Mouse (Mus musculus): Measurements from ENCODE around the gene Kctd11. TPM values are rescaled to one million over a fixed set of nuclear protein-coding genes. Genes with fewer than 3 reads are reported as not detected.

Kctd11 gene
- polyA plus RNA-seq, 1 experiment from 2014 or later, result 2.2 TPM

GRCm38 (mm10) chr11:69877878-69878277, 3.3 kb downstream of the Kctd11 start, which contains the start of gene Tmem95:
Gene Tmem95, minus strand, starts transcription at chr11:69878018.
- Histone ChIP-seq H3K9ac (ENCODE audit: low read depth, low read length) (no peak within 1 kb of the TSS), H3K9me3 (ENCODE audit: control insufficient read depth, low read length) (no peaks in the 10 kb centered on the region), H3K4me1 (ENCODE audit: control insufficient read depth, insufficient read depth, low read depth, low read length) (peaks cover 6% of the 10 kb centered on the region), H3K27ac (ENCODE audit: low read depth, low read length) (no peak within 1 kb of the TSS), H3K4me3 (ENCODE audit: low read length) (0 out of 2 replicates have a peak within 1 kb of the TSS, but pooled peaks have one; percentile 7), H3K36me3 (ENCODE audit: control insufficient read depth, insufficient read depth, low read length) (no peaks in the 10 kb centered on the region), H3K4me2 (ENCODE audit: low read length) (peak within 1 kb of the TSS; percentile 36; the same call in 1 of the 2 replicates), H3K27me3 (replicated peaks; ENCODE audit: control insufficient read depth, insufficient read depth, low read length) (0 out of 2 replicates have a peak, but pooled peaks cover 6% of the 10 kb centered on the region)
- no peak for ATAC-seq
- 85% methylated on average over 11 of the region's 11 CpGs for WGBS

DNA sequence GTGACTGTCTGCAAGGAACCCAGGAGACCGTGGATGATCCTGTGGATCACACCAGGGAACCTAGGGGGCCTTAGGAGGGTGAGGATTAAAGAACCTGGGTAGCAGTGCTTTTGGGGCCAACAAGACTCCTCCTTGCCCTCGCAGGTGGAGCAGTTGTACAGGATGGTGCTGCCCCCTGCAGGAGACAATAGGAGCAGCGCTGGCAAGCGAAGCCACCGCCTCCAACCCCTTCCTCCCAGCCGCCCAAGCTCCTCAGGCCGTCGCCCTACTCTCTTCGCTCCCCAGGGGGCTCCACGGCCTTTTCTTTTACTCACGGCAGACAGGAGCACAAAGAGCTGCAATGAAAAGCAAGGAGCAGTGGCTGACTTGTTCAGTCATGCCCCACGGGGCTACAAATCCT, 4.3 kb downstream of the Kctd11 start:
- WGBS, result 2% methylated on average over 12 of the region's 12 CpGs

DNA sequence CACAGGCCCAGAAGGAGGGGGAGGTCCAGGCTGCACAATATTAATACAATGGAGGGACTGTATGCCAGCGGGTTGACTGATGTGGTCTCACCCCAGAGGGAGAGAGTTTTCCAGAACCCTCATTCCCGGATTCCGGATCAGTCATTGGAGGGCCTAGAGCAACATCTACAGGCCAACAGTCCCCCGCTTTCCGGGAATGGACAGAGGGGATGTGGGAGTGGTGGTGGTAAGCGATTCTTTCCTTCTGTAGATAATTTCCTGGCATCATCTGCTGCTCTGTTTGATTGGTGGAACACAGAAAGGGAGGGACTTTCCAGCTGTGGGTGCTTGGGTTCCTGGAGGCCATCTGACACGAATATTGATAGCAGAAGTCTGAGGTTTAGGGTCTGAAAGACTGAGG, 5.0 kb downstream of the Kctd11 start:
- Histone ChIP-seq H3K4me3 (ENCODE audit: low read length) (no peak overlapping the region), H3K4me2 (ENCODE audit: low read length) (no peak overlapping the region), H3K4me1 (ENCODE audit: control insufficient read depth, insufficient read depth, low read depth, low read length) (peaks cover 3% of the 10 kb centered on the region), H3K9me3 (ENCODE audit: control insufficient read depth, low read length) (no peaks in the 10 kb centered on the region), H3K27ac (ENCODE audit: low read depth, low read length) (no peak overlapping the region), H3K9ac (ENCODE audit: low read depth, low read length) (no peak overlapping the region), H3K36me3 (ENCODE audit: control insufficient read depth, insufficient read depth, low read length) (no peaks in the 10 kb centered on the region), H3K27me3 (replicated peaks; ENCODE audit: control insufficient read depth, insufficient read depth, low read length) (0 out of 2 replicates have a peak, but pooled peaks cover 3% of the 10 kb centered on the region)
- WGBS, result 68% methylated on average over 7 of the region's 7 CpGs
- no peak for ATAC-seq

More for the DNA sequence above, 4.3 kb downstream of the Kctd11 start:
- ATAC-seq, result 0 out of 2 replicates have a peak, but pooled peaks have one; percentile 26
- Histone ChIP-seq H3K9ac (ENCODE audit: low read depth, low read length) (no peak overlapping the region), H3K27ac (ENCODE audit: low read depth, low read length) (no peak overlapping the region), H3K27me3 (replicated peaks; ENCODE audit: control insufficient read depth, insufficient read depth, low read length) (0 out of 2 replicates have a peak, but pooled peaks cover 5% of the 10 kb centered on the region), H3K4me2 (ENCODE audit: low read length) (peak overlapping the region; percentile 36; the same call in 1 of the 2 replicates), H3K4me3 (ENCODE audit: low read length) (0 out of 2 replicates have a peak overlapping the region, but pooled peaks have one; percentile 7), H3K4me1 (ENCODE audit: control insufficient read depth, insufficient read depth, low read depth, low read length) (peaks cover 6% of the 10 kb centered on the region), H3K9me3 (ENCODE audit: control insufficient read depth, low read length) (no peaks in the 10 kb centered on the region), H3K36me3 (ENCODE audit: control insufficient read depth, insufficient read depth, low read length) (no peaks in the 10 kb centered on the region)

DNA sequence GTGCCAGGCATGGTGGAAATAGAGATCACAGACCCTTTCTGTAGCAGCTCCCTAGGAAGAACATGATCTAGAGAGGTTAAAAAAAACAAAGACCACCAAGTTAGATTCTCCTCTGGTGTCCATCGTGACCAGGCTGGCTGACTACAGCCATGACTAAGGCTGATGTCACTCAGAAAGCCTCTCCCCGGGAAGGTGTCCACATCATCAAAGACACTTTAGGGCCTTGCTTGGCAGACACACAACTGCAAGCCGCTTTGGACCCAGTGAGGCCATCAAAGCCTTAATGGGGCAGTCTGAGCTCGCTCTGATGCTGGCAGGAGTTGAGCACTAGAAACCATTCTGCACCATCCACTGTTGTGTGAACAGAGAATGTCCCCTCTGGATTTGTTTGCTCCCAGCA, 8.8 kb downstream of the Kctd11 start:
- Histone ChIP-seq H3K36me3 (ENCODE audit: control insufficient read depth, insufficient read depth, low read length) (no peaks in the 10 kb centered on the region), H3K9me3 (ENCODE audit: control insufficient read depth, low read length) (no peaks in the 10 kb centered on the region), H3K4me3 (ENCODE audit: low read length) (no peak overlapping the region), H3K4me2 (ENCODE audit: low read length) (no peak overlapping the region), H3K27me3 (replicated peaks; ENCODE audit: control insufficient read depth, insufficient read depth, low read length) (no peaks in the 10 kb centered on the region; the same call in 1 of the 2 replicates), H3K9ac (ENCODE audit: low read depth, low read length) (no peak overlapping the region), H3K27ac (ENCODE audit: low read depth, low read length) (no peak overlapping the region), H3K4me1 (ENCODE audit: control insufficient read depth, insufficient read depth, low read depth, low read length) (peaks cover 3% of the 10 kb centered on the region; the same call in 1 of the 2 replicates)
- no peak for ATAC-seq
- WGBS, result 80% methylated on average over 4 of the region's 4 CpGs

DNA sequence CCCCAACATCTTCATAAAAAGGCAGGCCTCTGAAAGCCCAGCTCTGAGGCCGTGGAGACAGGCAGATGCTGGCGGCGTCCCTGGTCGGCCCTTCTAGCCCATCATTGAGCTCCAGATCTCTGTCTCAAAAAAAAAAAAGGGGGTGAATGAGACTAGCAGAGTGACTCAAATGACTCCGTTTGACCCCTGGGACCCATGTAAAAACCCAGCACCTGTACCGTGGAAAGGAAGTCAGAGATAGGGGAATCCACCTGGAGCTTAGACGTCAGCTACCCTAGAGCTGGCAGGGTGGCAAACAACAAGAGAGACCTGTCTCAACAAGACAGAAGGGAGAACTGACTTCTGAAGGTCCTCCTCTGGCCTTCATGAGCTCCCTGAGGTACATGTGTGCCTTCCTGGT, 9.4 kb downstream of the Kctd11 start:
- no peaks in the 10 kb centered on the region; the same call in 1 of the 2 replicates for H3K27me3 ChIP-seq (replicated peaks; ENCODE audit: control insufficient read depth, insufficient read depth, low read length)
- no peak overlapping the region for H3K4me3 ChIP-seq (ENCODE audit: low read length)
- no peak overlapping the region for H3K4me2 ChIP-seq (ENCODE audit: low read length)
- WGBS, result 92% methylated on average over 7 of the region's 7 CpGs
- H3K4me1 ChIP-seq (ENCODE audit: control insufficient read depth, insufficient read depth, low read depth, low read length), result no peaks in the 10 kb centered on the region
- no peaks in the 10 kb centered on the region for H3K9me3 ChIP-seq (ENCODE audit: control insufficient read depth, low read length)
- H3K36me3 ChIP-seq (ENCODE audit: control insufficient read depth, insufficient read depth, low read length), result no peaks in the 10 kb centered on the region
- no peak for ATAC-seq
- no peak overlapping the region for H3K9ac ChIP-seq (ENCODE audit: low read depth, low read length)
- H3K27ac ChIP-seq (ENCODE audit: low read depth, low read length), result no peak overlapping the region

DNA sequence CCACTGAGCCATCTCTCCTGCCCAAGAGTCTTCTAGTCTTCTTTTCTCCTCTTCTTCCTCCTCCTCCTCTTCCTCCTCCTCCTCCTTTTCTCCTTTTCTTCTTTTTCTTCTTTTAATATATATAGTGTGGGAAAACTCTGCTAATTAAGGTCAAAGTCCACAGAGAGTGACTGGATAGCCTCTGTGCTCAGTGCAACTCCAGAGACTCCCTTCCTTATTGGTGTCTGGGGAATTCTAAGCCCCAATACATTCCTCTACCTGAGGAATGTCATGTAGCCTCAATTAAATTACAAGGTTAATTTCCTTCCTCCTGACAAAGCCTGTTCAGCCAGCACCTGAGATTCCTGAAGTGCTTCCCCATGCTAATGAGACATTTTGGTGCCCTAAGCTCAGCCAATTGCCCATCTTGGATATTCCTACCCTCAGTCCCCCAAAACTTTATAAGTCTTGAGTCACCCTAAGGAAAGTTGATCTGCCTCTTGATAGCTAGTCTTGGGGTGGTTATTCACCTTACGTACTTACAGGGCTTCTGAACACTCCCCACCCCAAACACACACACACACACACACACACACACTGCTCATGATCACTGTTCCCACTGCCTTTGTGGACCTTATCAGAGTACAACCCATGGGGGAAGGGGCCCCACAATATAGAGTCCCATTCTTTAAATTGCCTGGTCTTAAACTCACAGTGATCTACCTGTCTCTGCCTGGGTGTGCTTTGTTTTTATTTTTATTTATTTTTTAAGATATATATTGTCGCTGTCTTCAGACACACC, 10.7 kb downstream of the Kctd11 start:
- no peak overlapping the region for H3K9ac ChIP-seq (ENCODE audit: low read depth, low read length)
- no peak overlapping the region for H3K27ac ChIP-seq (ENCODE audit: low read depth, low read length)
- no peaks in the 10 kb centered on the region for H3K36me3 ChIP-seq (ENCODE audit: control insufficient read depth, insufficient read depth, low read length)
- 94% methylated on average over 2 of the region's 2 CpGs for WGBS
- no peak for ATAC-seq
- no peak overlapping the region for H3K4me3 ChIP-seq (ENCODE audit: low read length)
- no peaks in the 10 kb centered on the region for H3K4me1 ChIP-seq (ENCODE audit: control insufficient read depth, insufficient read depth, low read depth, low read length)
- H3K4me2 ChIP-seq (ENCODE audit: low read length), result no peak overlapping the region
- H3K27me3 ChIP-seq (replicated peaks; ENCODE audit: control insufficient read depth, insufficient read depth, low read length), result no peaks in the 10 kb centered on the region; the same call in 1 of the 2 replicates
- no peaks in the 10 kb centered on the region for H3K9me3 ChIP-seq (ENCODE audit: control insufficient read depth, low read length)

DNA sequence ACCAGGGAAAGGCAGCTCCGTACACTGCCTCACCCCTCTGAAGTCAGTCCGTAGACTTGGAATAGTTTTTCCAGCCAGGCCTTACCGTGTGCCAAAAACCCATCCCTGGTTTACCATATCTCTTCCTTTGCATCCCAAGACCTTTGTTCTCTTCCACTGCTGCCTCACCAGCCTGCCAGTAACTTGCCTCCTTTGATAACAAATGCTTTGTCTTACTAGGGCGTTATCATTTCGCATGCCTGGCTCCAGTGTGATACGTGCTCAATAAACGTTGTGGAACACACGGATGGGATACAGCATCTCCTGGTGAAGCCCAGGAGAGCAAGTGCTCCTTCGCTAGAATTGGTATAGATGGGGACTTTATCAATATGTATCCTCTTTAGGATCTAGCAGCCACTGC, 13.9 kb downstream of the Kctd11 start:
- H3K9me3 ChIP-seq (ENCODE audit: control insufficient read depth, low read length), result no peaks in the 10 kb centered on the region
- no peak overlapping the region for H3K4me3 ChIP-seq (ENCODE audit: low read length)
- H3K27me3 ChIP-seq (replicated peaks; ENCODE audit: control insufficient read depth, insufficient read depth, low read length), result no peaks in the 10 kb centered on the region; the same call in 1 of the 2 replicates
- H3K27ac ChIP-seq (ENCODE audit: low read depth, low read length), result no peak overlapping the region
- H3K36me3 ChIP-seq (ENCODE audit: control insufficient read depth, insufficient read depth, low read length), result no peaks in the 10 kb centered on the region
- H3K9ac ChIP-seq (ENCODE audit: low read depth, low read length), result no peak overlapping the region
- no peak for ATAC-seq
- WGBS, result 68% methylated on average over 9 of the region's 9 CpGs
- no peaks in the 10 kb centered on the region for H3K4me1 ChIP-seq (ENCODE audit: control insufficient read depth, insufficient read depth, low read depth, low read length)
- no peak overlapping the region for H3K4me2 ChIP-seq (ENCODE audit: low read length)

- no peak overlapping the region for H3K9ac ChIP-seq (ENCODE audit: low read depth, low read length)
- no peaks in the 10 kb centered on the region; the same call in 1 of the 2 replicates for H3K27me3 ChIP-seq (replicated peaks; ENCODE audit: control insufficient read depth, insufficient read depth, low read length)
- H3K4me2 ChIP-seq (ENCODE audit: low read length), result no peak overlapping the region
- WGBS, result 71% methylated on average over 9 of the region's 9 CpGs
- no peak overlapping the region for H3K4me3 ChIP-seq (ENCODE audit: low read length)
- H3K36me3 ChIP-seq (ENCODE audit: control insufficient read depth, insufficient read depth, low read length), result no peaks in the 10 kb centered on the region
- no peak for ATAC-seq
- no peaks in the 10 kb centered on the region for H3K4me1 ChIP-seq (ENCODE audit: control insufficient read depth, insufficient read depth, low read depth, low read length)
- H3K27ac ChIP-seq (ENCODE audit: low read depth, low read length), result no peak overlapping the region
- H3K9me3 ChIP-seq (ENCODE audit: control insufficient read depth, low read length), result no peaks in the 10 kb centered on the region
Observed at GRCm38 (mm10) chr11:69865561-69865960, 15.6 kb downstream of the Kctd11 start.

- H3K9me3 ChIP-seq (ENCODE audit: control insufficient read depth, low read length), result no peaks in the 10 kb centered on the region
- H3K27ac ChIP-seq (ENCODE audit: low read depth, low read length), result no peak overlapping the region
- no peak overlapping the region for H3K9ac ChIP-seq (ENCODE audit: low read depth, low read length)
- H3K4me2 ChIP-seq (ENCODE audit: low read length), result no peak overlapping the region
- WGBS, result 50% methylated on average over 8 of the region's 8 CpGs
- no peaks in the 10 kb centered on the region for H3K36me3 ChIP-seq (ENCODE audit: control insufficient read depth, insufficient read depth, low read length)
- no peak overlapping the region for H3K4me3 ChIP-seq (ENCODE audit: low read length)
- ATAC-seq, result no peak
- no peaks in the 10 kb centered on the region; the same call in 1 of the 2 replicates for H3K27me3 ChIP-seq (replicated peaks; ENCODE audit: control insufficient read depth, insufficient read depth, low read length)
- no peaks in the 10 kb centered on the region for H3K4me1 ChIP-seq (ENCODE audit: control insufficient read depth, insufficient read depth, low read depth, low read length)
Observed at GRCm38 (mm10) chr11:69864138-69864860, 16.9 kb downstream of the Kctd11 start.
